Comparison of ENCODE assay signal across 11 mouse cellular contexts in the genomic region with DNA sequence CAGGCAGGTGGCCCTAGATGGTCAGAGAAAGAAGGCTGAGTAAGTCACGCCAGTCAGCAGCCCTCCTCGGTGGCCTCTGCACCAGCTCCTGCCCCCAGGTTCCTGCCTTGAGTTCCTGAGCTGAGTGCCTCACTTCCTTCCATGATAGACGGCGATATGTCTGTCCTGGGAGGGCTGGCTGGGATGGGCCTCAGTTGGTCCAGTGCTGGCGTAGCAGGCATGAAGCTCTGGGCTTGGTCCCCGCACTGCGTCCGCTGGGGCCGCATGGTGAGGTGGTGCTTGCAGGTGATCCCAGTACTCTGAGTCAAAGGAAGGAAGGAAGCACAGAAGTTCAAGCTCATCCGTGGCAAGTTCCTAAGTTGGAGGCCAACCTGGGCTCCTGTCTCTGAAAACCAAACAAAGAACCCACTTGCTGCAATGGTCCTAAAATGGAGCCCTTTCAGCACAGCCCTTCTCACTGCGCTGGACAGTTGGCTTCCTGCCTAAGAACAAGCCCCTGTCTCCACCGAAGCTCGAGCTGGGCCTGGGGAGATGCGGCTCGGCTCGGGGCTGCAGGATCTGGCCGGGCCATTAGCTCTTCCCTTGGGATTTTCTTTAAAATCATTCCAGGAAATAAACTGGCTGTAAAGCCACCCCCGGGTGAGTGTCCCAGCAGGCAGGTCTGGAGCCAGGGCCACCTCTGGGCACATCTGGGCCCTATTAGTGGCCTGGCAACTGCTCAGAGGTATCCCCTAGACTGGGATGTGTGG. TPM values are rescaled to one million over a fixed set of nuclear protein-coding genes. Genes with fewer than 3 reads are reported as not detected.
DNase-seq lines count a peak whose midpoint lies in the region; ATAC-seq and TF ChIP-seq lines count a peak whose summit lies in the region.
"Had no signal": no experiment of that assay in that cellular context is flagged by ENCODE, and none has a peak within 500 bp of the region (broad histone marks: within the 10 kb centered on the region; RNA-seq: fewer than 3 reads in every experiment).

No protein-coding gene starts in this region.

- peaks cover 32% of the 10 kb centered on the region for H3K4me1 ChIP-seq in intestine, embryonic 14.5 days (replicated peaks; ENCODE audit: control insufficient read depth, insufficient read depth, low read length)
- no peaks in the 10 kb centered on the region for H3K4me1 ChIP-seq in intestine, postnatal 0 days (replicated peaks; ENCODE audit: control insufficient read depth, insufficient read depth, low read length)
- peaks cover 36% of the 10 kb centered on the region for H3K4me1 ChIP-seq in stomach, embryonic 15.5 days
- H3K4me1 ChIP-seq in stomach, postnatal 0 days (replicated peaks; ENCODE audit: control insufficient read depth, insufficient read depth), result peaks cover 5% of the 10 kb centered on the region

- no peak for ATAC-seq in intestine, embryonic 14.5 days (replicated peaks; ENCODE audit: low FRiP score, low TSS enrichment, low read depth)
- ATAC-seq in intestine, postnatal 0 days, result no peak
- ATAC-seq in stomach, embryonic 15.5 days (ENCODE audit: insufficient read depth, low FRiP score, low read depth), result no peak
- no peak for ATAC-seq in stomach, postnatal 0 days (ENCODE audit: low FRiP score, low TSS enrichment)

- no peak for DNase-seq in intestine, embryonic 14.5 days (ENCODE audit: low spot score)
- no peak for DNase-seq in stomach, postnatal 0 days (ENCODE audit: low spot score)
- peak; percentile 38 for DNase-seq in heart, postnatal 4 days
- DNase-seq in thymus, adult 18-20 months, result no peak
- DNase-seq in ovary, postnatal 36 days (ENCODE audit: low spot score), result no peak
- DNase-seq: cerebellum, postnatal 14 days; layer of hippocampus, adult 9-11 months; retina, postnatal 1 day had no signal

- H3K36me3 ChIP-seq in intestine, embryonic 14.5 days (ENCODE audit: control insufficient read depth, insufficient read depth, low read length), result peaks cover 6% of the 10 kb centered on the region
- peaks cover 8% of the 10 kb centered on the region; the same call in 1 of the 2 replicates for H3K36me3 ChIP-seq in intestine, postnatal 0 days (ENCODE audit: control insufficient read depth, insufficient read depth)
- H3K36me3 ChIP-seq in stomach, embryonic 15.5 days, result 0 out of 2 replicates have a peak, but pooled peaks cover 3% of the 10 kb centered on the region
- H3K36me3 ChIP-seq in stomach, postnatal 0 days (ENCODE audit: control insufficient read depth, insufficient read depth, low read length), result no peaks in the 10 kb centered on the region
- H3K36me3 ChIP-seq: G1E had no signal

- no peak overlapping the region for H3K9ac ChIP-seq in intestine, embryonic 14.5 days (ENCODE audit: low read length)
- H3K9ac ChIP-seq in intestine, postnatal 0 days (ENCODE audit: low read depth, low read length), result no peak overlapping the region
- H3K9ac ChIP-seq in stomach, embryonic 15.5 days, result no peak overlapping the region
- no peak overlapping the region for H3K9ac ChIP-seq in stomach, postnatal 0 days (ENCODE audit: low read length)

- H3K4me3 ChIP-seq in intestine, embryonic 14.5 days (ENCODE audit: low read depth, low read length), result no peak overlapping the region
- H3K4me3 ChIP-seq in intestine, postnatal 0 days (ENCODE audit: low read depth, low read length), result no peak overlapping the region
- H3K4me3 ChIP-seq in stomach, embryonic 15.5 days (replicated peaks), result no peak overlapping the region
- H3K4me3 ChIP-seq in stomach, postnatal 0 days (ENCODE audit: low read depth, low read length), result no peak overlapping the region

- 81% methylated on average over 18 of the region's 18 CpGs for WGBS in intestine, embryonic 14.5 days
- 83% methylated on average over 18 of the region's 18 CpGs for WGBS in intestine, postnatal 0 days
- WGBS in stomach, embryonic 15.5 days, result 74% methylated on average over 18 of the region's 18 CpGs
- 77% methylated on average over 18 of the region's 18 CpGs for WGBS in stomach, postnatal 0 days

- H3K4me2 ChIP-seq in intestine, embryonic 14.5 days (ENCODE audit: low read length), result no peak overlapping the region
- no peak overlapping the region for H3K4me2 ChIP-seq in intestine, postnatal 0 days (replicated peaks; ENCODE audit: low read depth)
- H3K4me2 ChIP-seq in stomach, embryonic 15.5 days, result no peak overlapping the region
- H3K4me2 ChIP-seq in stomach, postnatal 0 days (replicated peaks; ENCODE audit: low read depth), result no peak overlapping the region

- TF ChIP-seq CTCF in intestine, postnatal 0 days (IDR thresholded peaks at IDR 0.05; ENCODE audit: low read depth), result no peak
- no peak for TF ChIP-seq CTCF in stomach, postnatal 0 days (IDR thresholded peaks at IDR 0.05; ENCODE audit: low read depth)

- H3K9me3 ChIP-seq in intestine, embryonic 14.5 days (ENCODE audit: control insufficient read depth, low read length), result no peaks in the 10 kb centered on the region
- no peaks in the 10 kb centered on the region for H3K9me3 ChIP-seq in intestine, postnatal 0 days (ENCODE audit: control insufficient read depth)
- no peaks in the 10 kb centered on the region for H3K9me3 ChIP-seq in stomach, embryonic 15.5 days
- H3K9me3 ChIP-seq in stomach, postnatal 0 days (ENCODE audit: control insufficient read depth, low read length), result no peaks in the 10 kb centered on the region
- H3K9me3 ChIP-seq: G1E had no signal

- 0 out of 2 replicates have a peak overlapping the region, but pooled peaks have one; percentile 2 for H3K27ac ChIP-seq in intestine, embryonic 14.5 days (ENCODE audit: low read depth)
- no peak overlapping the region for H3K27ac ChIP-seq in intestine, postnatal 0 days (ENCODE audit: low read depth, low read length)
- H3K27ac ChIP-seq in stomach, embryonic 15.5 days, result peak overlapping the region; percentile 22; the same call in 1 of the 2 replicates
- H3K27ac ChIP-seq in stomach, postnatal 0 days (replicated peaks), result no peak overlapping the region; the same call in 1 of the 2 replicates

- TF ChIP-seq EP300 in stomach, postnatal 0 days (optimal IDR thresholded peaks at IDR 0.05), result no peak

- H3K27me3 ChIP-seq in intestine, embryonic 14.5 days (replicated peaks; ENCODE audit: control insufficient read depth, insufficient read depth, low read length), result no peaks in the 10 kb centered on the region
- H3K27me3 ChIP-seq in intestine, postnatal 0 days (replicated peaks; ENCODE audit: control insufficient read depth, insufficient read depth, low read length), result no peaks in the 10 kb centered on the region
- H3K27me3 ChIP-seq in stomach, embryonic 15.5 days (replicated peaks), result no peaks in the 10 kb centered on the region
- no peaks in the 10 kb centered on the region for H3K27me3 ChIP-seq in stomach, postnatal 0 days (ENCODE audit: control insufficient read depth, insufficient read depth, low read length)

RNA-seq across cellular contexts. Expression of gene Snai1, which starts 8.6 kb away (rescaled TPM):
- polyA plus RNA-seq in intestine, embryonic 14.5 days (2014; fragmentation: Nextera tagmentation; extraction: Ambion mirVana), result 17.4 and 19.2 TPM in 2 replicates
- polyA plus RNA-seq in intestine, postnatal 0 days (2015; fragmentation: Nextera tagmentation; extraction: Ambion mirVana), result 5.4 and 8.0 TPM in 2 replicates
- 13.6 and 16.0 TPM in 2 replicates for polyA plus RNA-seq in stomach, embryonic 15.5 days (2015; fragmentation: Nextera tagmentation; extraction: Ambion mirVana)
- 6.9 and 8.3 TPM in 2 replicates for polyA plus RNA-seq in stomach, postnatal 0 days (2015; fragmentation: Nextera tagmentation; extraction: Ambion mirVana)
- total RNA-seq in heart, postnatal 4 days (2021), result 1 to 10 TPM; 4.3 to 5.0 TPM
- total RNA-seq: G1E had no signal
- polyA plus RNA-seq: G1E had no signal

RNA-seq across cellular contexts. Expression of gene Spata2, which starts 53.9 kb away (rescaled TPM):
- polyA plus RNA-seq in intestine, embryonic 14.5 days (2014; fragmentation: Nextera tagmentation; extraction: Ambion mirVana), result 13.9 and 15.1 TPM in 2 replicates
- polyA plus RNA-seq in intestine, postnatal 0 days (2015; fragmentation: Nextera tagmentation; extraction: Ambion mirVana), result 11.5 and 13.5 TPM in 2 replicates
- 11.2 and 13.2 TPM in 2 replicates for polyA plus RNA-seq in stomach, embryonic 15.5 days (2015; fragmentation: Nextera tagmentation; extraction: Ambion mirVana)
- polyA plus RNA-seq in stomach, postnatal 0 days (2015; fragmentation: Nextera tagmentation; extraction: Ambion mirVana), result 9.4 and 11.3 TPM in 2 replicates
- 10 to 100 TPM; 25.1 to 27.5 TPM for total RNA-seq in heart, postnatal 4 days (2021)

RNA-seq across cellular contexts. Expression of gene Rnf114, which starts 54.2 kb away (rescaled TPM):
- polyA plus RNA-seq in intestine, embryonic 14.5 days (2014; fragmentation: Nextera tagmentation; extraction: Ambion mirVana), result 82.8 and 85.0 TPM in 2 replicates
- 62.2 and 64.8 TPM in 2 replicates for polyA plus RNA-seq in intestine, postnatal 0 days (2015; fragmentation: Nextera tagmentation; extraction: Ambion mirVana)
- 66.5 and 71.9 TPM in 2 replicates for polyA plus RNA-seq in stomach, embryonic 15.5 days (2015; fragmentation: Nextera tagmentation; extraction: Ambion mirVana)
- polyA plus RNA-seq in stomach, postnatal 0 days (2015; fragmentation: Nextera tagmentation; extraction: Ambion mirVana), result 44.6 and 47.6 TPM in 2 replicates
- 10 to 100 TPM; 39.3 to 39.4 TPM for total RNA-seq in heart, postnatal 4 days (2021)

Comparison
In these comparisons a context has a peak if more than half of its experiments do, and no peak if none do; other contexts are left out.
1. H3K27ac ChIP-seq: peak in intestine, embryonic 14.5 days (single experiment) and stomach, embryonic 15.5 days (single experiment); none in intestine, postnatal 0 days (single experiment) and stomach, postnatal 0 days (single experiment).